Mouse (Mus musculus) thymus, adult 2 months (tissue): ENCODE results near the gene Ophn1. TPM values are rescaled to one million over a fixed set of nuclear protein-coding genes. Genes with fewer than 3 reads are reported as not detected.

ENCODE experiments used
- DNase-seq: peaks from one replicate; pipeline ENCODE4 v3.0.0; 2021
- H3K27ac ChIP-seq: fragments of 200-500 bp; 2 replicates; pipeline ENCODE4 v1.5.1; 2012; ENCODE audit warnings: low read length, control low read depth; ENCODE audit not compliant: control insufficient read depth, insufficient read depth
- H3K27me3 ChIP-seq: fragments of 200-500 bp; 2 replicates; pipeline ENCODE4 v1.6.1; 2012; ENCODE audit warnings: mild to moderate bottlenecking, low read length, moderate library complexity, mixed read lengths; ENCODE audit not compliant: control insufficient read depth, insufficient read depth
- H3K36me3 ChIP-seq: fragments of 200-500 bp; 2 replicates; pipeline ENCODE4 v1.6.1; 2012; ENCODE audit warnings: mild to moderate bottlenecking, low read length, moderate library complexity; ENCODE audit not compliant: control insufficient read depth, insufficient read depth
- H3K4me1 ChIP-seq: fragments of 200-500 bp; replicated peaks from 2 replicates; pipeline ENCODE4 v1.6.1; 2012; ENCODE audit warnings: low read length; ENCODE audit not compliant: control insufficient read depth, insufficient read depth
- H3K4me3 ChIP-seq: fragments of 200-500 bp; 2 replicates; pipeline ENCODE4 v1.5.1; 2012; ENCODE audit warnings: mild to moderate bottlenecking, low read length, control low read depth, moderate library complexity; ENCODE audit not compliant: control insufficient read depth, insufficient read depth
- CTCF ChIP-seq: fragments of 200-500 bp; IDR thresholded peaks from 2 replicates; pipeline ENCODE4 v1.5.1; 2012; ENCODE audit warnings: mild to moderate bottlenecking, control low read depth, low read length, moderate library complexity, borderline replicate concordance; ENCODE audit not compliant: control insufficient read depth, poor library complexity, insufficient read depth; ENCODE audit errors: extremely low read depth
- POLR2A ChIP-seq: fragments of 200-500 bp; IDR thresholded peaks from 2 replicates; pipeline ENCODE4 v1.6.1; 2012; ENCODE audit warnings: mild to moderate bottlenecking, low read length, control low read depth, moderate library complexity; ENCODE audit not compliant: control insufficient read depth, poor library complexity, insufficient read depth; ENCODE audit errors: extremely low read depth
- WGBS: fragments of 180-500 bp; shearing (Covaris S2); methylation state at CpG from one replicate; pipeline ENCODE4 v1.1.7; 2018; 5-methylcytosine and 5-hydroxymethylcytosine counted together
- polyA plus RNA-seq: library from polyadenylated mRNA; depleted of rRNA; stranded (reverse); fragments of >200 nt; gene quantifications from 2 replicates; pipeline ENCODE4 v1.2.3, GENCODE M21; 2012

The Ophn1 gene
- polyA plus RNA-seq, 1 experiment = 1.6 TPM

- Histone ChIP-seq H3K36me3 (no peaks in the 10 kb centered on the region), H3K27ac (no peak overlapping the region), H3K4me1 (no peaks in the 10 kb centered on the region), H3K27me3 (no peaks in the 10 kb centered on the region), H3K4me3 (no peak overlapping the region)
- TF ChIP-seq CTCF (no peak), POLR2A (no peak)
- DNase-seq = no peak
- WGBS = 91% methylated on average over 6 of the region's 6 CpGs
Observed at GRCm38 (mm10) chrX:98850869-98851268, 40.0 kb downstream of the Ophn1 start.

DNA sequence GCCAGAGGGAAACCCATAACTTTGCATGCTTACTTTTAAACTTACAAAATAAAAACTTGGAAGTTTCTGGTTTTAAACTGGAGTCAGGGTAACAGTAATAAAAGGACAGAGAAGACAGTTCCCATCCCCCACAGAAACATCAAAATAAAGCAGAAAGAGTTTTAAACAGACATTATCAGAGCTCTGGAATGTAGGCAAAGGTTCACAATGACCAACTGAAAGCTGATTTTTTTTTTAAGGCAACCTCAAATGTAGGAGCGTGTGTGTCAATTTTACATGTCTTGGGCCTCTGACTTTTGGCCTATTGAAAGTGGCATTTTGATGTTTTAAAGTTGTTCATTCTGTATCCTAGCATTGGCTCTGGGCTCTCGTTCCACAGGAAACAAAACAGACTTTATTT lies 49.2 kb downstream of the Ophn1 start:
- Histone ChIP-seq H3K4me3 (no peak overlapping the region), H3K36me3 (no peaks in the 10 kb centered on the region), H3K27me3 (no peaks in the 10 kb centered on the region), H3K4me1 (no peaks in the 10 kb centered on the region), H3K27ac (no peak overlapping the region)
- TF ChIP-seq POLR2A (no peak), CTCF (no peak)
- WGBS = 87% methylated on average over 2 of the region's 2 CpGs
- DNase-seq = no peak

GRCm38 (mm10) chrX:98835989-98836388 lies 54.8 kb downstream of the Ophn1 start:
- H3K4me1 ChIP-seq = no peaks in the 10 kb centered on the region
- no peaks in the 10 kb centered on the region for H3K36me3 ChIP-seq
- no peak for DNase-seq
- TF ChIP-seq CTCF = no peak
- TF ChIP-seq POLR2A = no peak
- WGBS = 96% methylated on average over 1 of the region's 1 CpGs
- H3K27me3 ChIP-seq = no peaks in the 10 kb centered on the region
- no peak overlapping the region for H3K27ac ChIP-seq
- no peak overlapping the region for H3K4me3 ChIP-seq

GRCm38 (mm10) chrX:98803813-98804212 lies 87.0 kb downstream of the Ophn1 start:
- Histone ChIP-seq H3K27me3 (no peaks in the 10 kb centered on the region), H3K4me3 (no peak overlapping the region), H3K4me1 (no peaks in the 10 kb centered on the region), H3K27ac (no peak overlapping the region), H3K36me3 (no peaks in the 10 kb centered on the region)
- TF ChIP-seq POLR2A = no peak
- no peak for TF ChIP-seq CTCF
- DNase-seq = no peak

GRCm38 (mm10) chrX:98774247-98774950 lies 116.4 kb downstream of the Ophn1 start:
- 6% methylated on average over 4 of the region's 4 CpGs for WGBS

DNA sequence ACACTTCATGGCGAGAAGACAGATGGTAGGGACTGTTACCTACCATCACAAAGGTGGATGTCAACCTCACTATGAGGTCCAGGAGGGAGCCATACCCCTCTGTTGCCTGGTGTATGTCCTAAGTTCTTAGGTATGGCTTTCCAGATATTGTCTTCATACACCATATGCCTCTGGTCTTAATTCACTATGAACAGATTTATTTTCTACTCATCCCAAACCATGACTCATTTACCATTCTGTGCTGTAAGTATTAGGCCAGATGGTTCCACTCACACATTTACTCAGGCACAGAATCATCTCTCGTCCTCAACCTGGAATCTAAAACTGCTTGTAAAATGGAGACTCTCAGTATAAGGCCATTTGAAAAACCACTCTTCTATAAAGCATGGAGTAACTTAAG lies 135.7 kb downstream of the Ophn1 start:
- TF ChIP-seq CTCF (no peak), POLR2A (no peak)
- WGBS = 95% methylated on average over 2 of the region's 2 CpGs
- Histone ChIP-seq H3K4me1 (no peaks in the 10 kb centered on the region), H3K36me3 (no peaks in the 10 kb centered on the region), H3K27ac (no peak overlapping the region), H3K27me3 (no peaks in the 10 kb centered on the region), H3K4me3 (no peak overlapping the region)
- DNase-seq = no peak

More at GRCm38 (mm10) chrX:98774247-98774950, 116.4 kb downstream of the Ophn1 start:
- TF ChIP-seq POLR2A (no peak), CTCF (no peak)
- no peaks in the 10 kb centered on the region for H3K36me3 ChIP-seq
- no peak for DNase-seq
- no peaks in the 10 kb centered on the region for H3K27me3 ChIP-seq
- H3K4me3 ChIP-seq = no peak overlapping the region
- no peak overlapping the region for H3K27ac ChIP-seq
- H3K4me1 ChIP-seq = no peaks in the 10 kb centered on the region
